Mouse (Mus musculus): ENCODE data around the gene 5330417H12Rik. TPM values are rescaled to one million over a fixed set of nuclear protein-coding genes. Genes with fewer than 3 reads are reported as not detected.

The 5330417H12Rik gene
- total RNA-seq, 2 experiments from 2014 or later, result not detected

- DNase-seq, result no peak
Measured at GRCm38 (mm10) chr7:107625781-107626180, 820 bp upstream of the 5330417H12Rik start.

GRCm38 (mm10) chr7:107624432-107624831 lies 529 bp downstream of the 5330417H12Rik start:
- no peak for DNase-seq

- DNase-seq, result no peak
Measured at GRCm38 (mm10) chr7:107620137-107620536, 4.8 kb downstream of the 5330417H12Rik start.

GRCm38 (mm10) chr7:107619225-107619624 lies 5.7 kb downstream of the 5330417H12Rik start:
- no peak for DNase-seq

- no peak for DNase-seq
Measured at GRCm38 (mm10) chr7:107618028-107618992, 6.7 kb downstream of the 5330417H12Rik start.

- no peak for DNase-seq
Measured at GRCm38 (mm10) chr7:107610880-107611279, 14.1 kb downstream of the 5330417H12Rik start.

- no peak for DNase-seq
Measured at GRCm38 (mm10) chr7:107609622-107610255, 15.2 kb downstream of the 5330417H12Rik start.

- DNase-seq, result no peak
Measured at GRCm38 (mm10) chr7:107607766-107608165, 17.2 kb downstream of the 5330417H12Rik start.

- DNase-seq, result no peak
Measured at GRCm38 (mm10) chr7:107602913-107603312, 22.0 kb downstream of the 5330417H12Rik start.

GRCm38 (mm10) chr7:107602505-107602904 lies 22.5 kb downstream of the 5330417H12Rik start:
- DNase-seq, result no peak

GRCm38 (mm10) chr7:107600651-107601050 lies 24.3 kb downstream of the 5330417H12Rik start:
- no peak for DNase-seq

- no peak for DNase-seq
Measured at GRCm38 (mm10) chr7:107597956-107598355, 27.0 kb downstream of the 5330417H12Rik start.

- DNase-seq, result no peak
Measured at GRCm38 (mm10) chr7:107596753-107597152, 28.2 kb downstream of the 5330417H12Rik start.

- DNase-seq, result no peak
Measured at GRCm38 (mm10) chr7:107595426-107595825, 29.5 kb downstream of the 5330417H12Rik start.

GRCm38 (mm10) chr7:107594857-107595402 lies 30.0 kb downstream of the 5330417H12Rik start, which contains the start of gene Ppfibp2:
Gene Ppfibp2, plus strand, starts transcription at chr7:107595207.
- peak; percentile 98 for DNase-seq

- DNase-seq, result peak; percentile 62
Measured at GRCm38 (mm10) chr7:107594325-107594856, 30.6 kb downstream of the 5330417H12Rik start.

- DNase-seq, result no peak
Measured at GRCm38 (mm10) chr7:107593904-107594303, 31.1 kb downstream of the 5330417H12Rik start.

- no peak for DNase-seq
Measured at GRCm38 (mm10) chr7:107592641-107593040, 32.3 kb downstream of the 5330417H12Rik start.

- no peak for DNase-seq
Measured at GRCm38 (mm10) chr7:107574276-107574675, 50.7 kb downstream of the 5330417H12Rik start.

All from adrenal gland, postnatal 10 days (tissue).